Mouse (Mus musculus) CH12.LX (cell line): ENCODE measurements around the gene Phc1. TPM values are rescaled to one million over a fixed set of nuclear protein-coding genes. Genes with fewer than 3 reads are reported as not detected.

Experiments used
- DNase-seq: peaks from one replicate; pipeline ENCODE4 v3.0.0-alpha.2; 2013; ENCODE audit errors: extremely low read depth
- H3K27ac ChIP-seq: 2 replicates; pipeline ENCODE4 v1.5.1; 2012; ENCODE audit warnings: low read depth, mild to moderate bottlenecking, control low read depth, moderate library complexity; ENCODE audit not compliant: insufficient read depth
- H3K27me3 ChIP-seq: replicated peaks from 2 replicates; pipeline ENCODE3; 2012; ENCODE audit warnings: inconsistent platforms
- H3K36me3 ChIP-seq, 2 experiments: replicated peaks in 1 of 2; 2 replicates each; pipeline versions ENCODE3 to v1.6.1; 2012; ENCODE audit warnings: inconsistent platforms in 1 of 2, low read length in 1 of 2, mild to moderate bottlenecking in 1 of 2, mixed read lengths in 1 of 2, moderate library complexity in 1 of 2; ENCODE audit not compliant: control insufficient read depth in 1 of 2, insufficient read depth in 1 of 2
- H3K4me1 ChIP-seq, 2 experiments: 2 replicates each; pipeline ENCODE4 v1.6.1; 2012; ENCODE audit warnings: inconsistent platforms in 1 of 2, moderate library complexity in 1 of 2; ENCODE audit not compliant: insufficient read depth in 2 of 2, control insufficient read depth in 1 of 2
- H3K4me2 ChIP-seq: 2 replicates; pipeline ENCODE4 v1.6.1; 2012; ENCODE audit warnings: low read depth, mild to moderate bottlenecking, control low read depth; ENCODE audit not compliant: poor library complexity, insufficient read depth, severe bottlenecking
- H3K4me3 ChIP-seq, 3 experiments: fragments of 150-350 bp in 1 of 3; sonication (generic) in 1 of 3; replicated peaks in 1 of 3; 2 replicates each; pipeline versions ENCODE3 to v1.5.1; 2011 to 2012; ENCODE audit warnings: low read depth in 2 of 3, low read length in 2 of 3, mild to moderate bottlenecking in 2 of 3, moderate library complexity in 2 of 3, control low read depth in 1 of 3, improper control_type of control experiment in 1 of 3, inconsistent platforms in 1 of 3, mixed read lengths in 1 of 3; ENCODE audit not compliant: poor library complexity in 1 of 3
- H3K79me2 ChIP-seq: replicated peaks from 2 replicates; pipeline ENCODE4 v1.6.1; 2012; ENCODE audit warnings: mild to moderate bottlenecking, moderate library complexity; ENCODE audit not compliant: control insufficient read depth, poor library complexity, insufficient read depth, severe bottlenecking; ENCODE audit errors: extremely low read depth
- H3K9ac ChIP-seq: 2 replicates; pipeline ENCODE4 v1.6.1; 2012; ENCODE audit warnings: low read depth, mild to moderate bottlenecking, control low read depth, moderate library complexity; ENCODE audit not compliant: insufficient read depth
- H3K9me3 ChIP-seq: replicated peaks from 2 replicates; pipeline ENCODE3; 2012; ENCODE audit warnings: low read length, inconsistent platforms, mixed read lengths
- BHLHE40 ChIP-seq: IDR thresholded peaks from 2 replicates; pipeline ENCODE4 v1.6.1; 2011; ENCODE audit warnings: mild to moderate bottlenecking, low read depth, low read length, improper control_type of control experiment
- CHD1 ChIP-seq: IDR thresholded peaks from 2 replicates; pipeline ENCODE4 v1.6.1; 2012; ENCODE audit warnings: low read depth, low read length, improper control_type of control experiment, inconsistent platforms
- CHD2 ChIP-seq: IDR thresholded peaks from 2 replicates; pipeline ENCODE4 v1.6.1; 2011; ENCODE audit warnings: low read length, improper control_type of control experiment
- CTCF ChIP-seq, 2 experiments: IDR thresholded peaks in 1 of 2; conservative IDR thresholded peaks in 1 of 2; 2 replicates each; pipeline ENCODE4 v1.5.1; 2011 to 2012; ENCODE audit warnings: low read depth in 2 of 2, low read length in 2 of 2, improper control_type of control experiment in 1 of 2, inconsistent platforms in 1 of 2, mild to moderate bottlenecking in 1 of 2, moderate library complexity in 1 of 2
- E2F4 ChIP-seq: IDR thresholded peaks from 2 replicates; pipeline ENCODE4 v1.6.1; 2011; ENCODE audit warnings: low read depth, low read length, improper control_type of control experiment; ENCODE audit not compliant: insufficient replicate concordance
- ELF1 ChIP-seq: IDR thresholded peaks from 2 replicates; pipeline ENCODE4 v1.6.1; 2014; ENCODE audit warnings: low read depth, mild to moderate bottlenecking, inconsistent platforms, low read length, improper control_type of control experiment
- EP300 ChIP-seq: IDR thresholded peaks from 2 replicates; pipeline ENCODE4 v1.6.1; 2011; ENCODE audit warnings: low read length, improper control_type of control experiment
- ETS1 ChIP-seq: conservative IDR thresholded peaks from 2 replicates; pipeline ENCODE4 v1.6.1; 2012; ENCODE audit warnings: low read depth, mild to moderate bottlenecking, inconsistent platforms, low read length, improper control_type of control experiment, moderate library complexity
- GABPA ChIP-seq: IDR thresholded peaks from 2 replicates; pipeline ENCODE4 v1.6.1; 2012; ENCODE audit warnings: low read depth, low read length, improper control_type of control experiment, inconsistent platforms; ENCODE audit not compliant: insufficient replicate concordance
- HCFC1 ChIP-seq: IDR thresholded peaks from 2 replicates; pipeline ENCODE4 v1.6.1; 2012; ENCODE audit warnings: low read depth, mild to moderate bottlenecking, inconsistent platforms, low read length, improper control_type of control experiment
- IRF4 ChIP-seq: IDR thresholded peaks from 2 replicates; pipeline ENCODE4 v1.6.1; 2014; ENCODE audit warnings: low read depth, mild to moderate bottlenecking, inconsistent platforms, low read length, improper control_type of control experiment
- JUN ChIP-seq: IDR thresholded peaks from 2 replicates; pipeline ENCODE4 v1.6.1; 2011; ENCODE audit warnings: low read depth, mild to moderate bottlenecking, low read length, improper control_type of control experiment, moderate library complexity; ENCODE audit not compliant: insufficient read depth
- JUND ChIP-seq: conservative IDR thresholded peaks from 2 replicates; pipeline ENCODE4 v1.6.1; 2011; ENCODE audit warnings: low read depth, low read length, improper control_type of control experiment
- KAT2A ChIP-seq: IDR thresholded peaks from 2 replicates; pipeline ENCODE4 v1.6.1; 2012; ENCODE audit warnings: low read length, improper control_type of control experiment, inconsistent platforms; ENCODE audit not compliant: insufficient replicate concordance
- MAFK ChIP-seq: IDR thresholded peaks from 2 replicates; pipeline ENCODE4 v1.6.1; 2011; ENCODE audit warnings: low read length, improper control_type of control experiment; ENCODE audit not compliant: insufficient replicate concordance
- MAX ChIP-seq: IDR thresholded peaks from 2 replicates; pipeline ENCODE4 v1.6.1; 2011; ENCODE audit warnings: low read length, improper control_type of control experiment
- MAZ ChIP-seq: IDR thresholded peaks from 2 replicates; pipeline ENCODE4 v1.6.1; 2012; ENCODE audit warnings: low read depth, mild to moderate bottlenecking, inconsistent platforms, low read length, improper control_type of control experiment, moderate library complexity
- MEF2A ChIP-seq: IDR thresholded peaks from 2 replicates; pipeline ENCODE4 v1.6.1; 2014; ENCODE audit warnings: low read depth, mild to moderate bottlenecking, inconsistent platforms, low read length, improper control_type of control experiment, borderline replicate concordance
- MXI1 ChIP-seq: IDR thresholded peaks from 2 replicates; pipeline ENCODE4 v1.6.1; 2011; ENCODE audit warnings: mild to moderate bottlenecking, low read depth, low read length, improper control_type of control experiment
- MYC ChIP-seq: IDR thresholded peaks from 2 replicates; pipeline ENCODE4 v1.6.1; 2011; ENCODE audit warnings: low read depth, mild to moderate bottlenecking, improper control_type of control experiment, low read length
- NELFE ChIP-seq: IDR thresholded peaks from 2 replicates; pipeline ENCODE4 v1.6.1; 2011; ENCODE audit warnings: low read depth, low read length, improper control_type of control experiment
- NRF1 ChIP-seq: IDR thresholded peaks from 2 replicates; pipeline ENCODE4 v1.6.1; 2014; ENCODE audit warnings: low read depth, mild to moderate bottlenecking, inconsistent platforms, low read length, improper control_type of control experiment, moderate library complexity
- PAX5 ChIP-seq: IDR thresholded peaks from 2 replicates; pipeline ENCODE4 v1.6.1; 2012; ENCODE audit warnings: low read length, inconsistent platforms, mixed read lengths
- POLR2A ChIP-seq: IDR thresholded peaks from 2 replicates; pipeline ENCODE4 v1.6.1; 2011; ENCODE audit warnings: low read depth, mild to moderate bottlenecking, improper control_type of control experiment, low read length
- POLR2AphosphoS2 ChIP-seq: IDR thresholded peaks from 2 replicates; pipeline ENCODE4 v1.6.1; 2011; ENCODE audit warnings: low read depth, low read length, improper control_type of control experiment
- RAD21 ChIP-seq: IDR thresholded peaks from 2 replicates; pipeline ENCODE4 v1.6.1; 2011; ENCODE audit warnings: low read depth, mild to moderate bottlenecking, low read length, improper control_type of control experiment, moderate library complexity
- RCOR1 ChIP-seq: conservative IDR thresholded peaks from 2 replicates; pipeline ENCODE4 v1.6.1; 2012; ENCODE audit warnings: low read depth, mild to moderate bottlenecking, inconsistent platforms, low read length, improper control_type of control experiment
- SIN3A ChIP-seq: IDR thresholded peaks from 2 replicates; pipeline ENCODE4 v1.6.1; 2012; ENCODE audit warnings: low read length, improper control_type of control experiment, inconsistent platforms
- SMC3 ChIP-seq: IDR thresholded peaks from 2 replicates; pipeline ENCODE4 v1.6.1; 2011; ENCODE audit warnings: low read depth, low read length, improper control_type of control experiment
- TBP ChIP-seq: conservative IDR thresholded peaks from 2 replicates; pipeline ENCODE4 v1.6.1; 2011; ENCODE audit warnings: low read depth, low read length, improper control_type of control experiment
- TCF12 ChIP-seq: IDR thresholded peaks from 2 replicates; pipeline ENCODE4 v1.6.1; 2014; ENCODE audit warnings: low read depth, mild to moderate bottlenecking, inconsistent platforms, low read length, improper control_type of control experiment
- UBTF ChIP-seq: IDR thresholded peaks from 2 replicates; pipeline ENCODE4 v1.6.1; 2012; ENCODE audit warnings: low read depth, mild to moderate bottlenecking, inconsistent platforms, low read length, improper control_type of control experiment, moderate library complexity
- USF1 ChIP-seq: IDR thresholded peaks from 2 replicates; pipeline ENCODE4 v1.6.1; 2014; ENCODE audit warnings: low read depth, mild to moderate bottlenecking, inconsistent platforms, low read length, improper control_type of control experiment
- USF2 ChIP-seq: conservative IDR thresholded peaks from 2 replicates; pipeline ENCODE4 v1.6.1; 2011; ENCODE audit warnings: low read depth, low read length, improper control_type of control experiment
- ZC3H11A ChIP-seq: IDR thresholded peaks from 2 replicates; pipeline ENCODE4 v1.6.1; 2012; ENCODE audit warnings: low read depth, mild to moderate bottlenecking, inconsistent platforms, low read length, improper control_type of control experiment
- ZKSCAN1 ChIP-seq: IDR thresholded peaks from 2 replicates; pipeline ENCODE4 v1.6.1; 2012; ENCODE audit warnings: low read depth, inconsistent platforms, low read length, improper control_type of control experiment, borderline replicate concordance
- ZMIZ1 ChIP-seq: IDR thresholded peaks from 2 replicates; pipeline ENCODE4 v1.6.1; 2012; ENCODE audit warnings: low read depth, mild to moderate bottlenecking, inconsistent platforms, low read length, improper control_type of control experiment
- ZNF384 ChIP-seq: IDR thresholded peaks from 2 replicates; pipeline ENCODE4 v1.6.1; 2012; ENCODE audit warnings: low read depth, low read length, improper control_type of control experiment, inconsistent platforms
- dilution Hi-C: fragments of 300-500 bp; cut with MboI; formaldehyde crosslinking; loops from 2 replicates; pipeline ENCODE4 v1.14.3; 2020; ENCODE audit warnings: low sequenced_read_pairs; ENCODE audit not compliant: extremely low pct_unique_long_range_greater_than_20kb, extremely low pct_ligation_motif_present
- in situ Hi-C: fragments of 300-500 bp; cut with MboI; formaldehyde crosslinking; loops from 3 replicates; pipeline ENCODE4 v1.14.3; 2019; ENCODE audit warnings: low sequenced_read_pairs, low pct_ligation_motif_present, low pct_unique_long_range_greater_than_20kb, mixed read lengths
- polyA plus RNA-seq: library from polyadenylated mRNA; unstranded; fragments of >175 nt; gene quantifications from 2 replicates; pipeline ENCODE4 v1.2.1, GENCODE M21; 2012; ENCODE audit warnings: low read depth; ENCODE audit not compliant: insufficient read length
- total RNA-seq, 2 experiments: library from RNA; depleted of rRNA; stranded (reverse); fragments of 300-350 nt in 1 of 2; fragments of >200 nt in 1 of 2; gene quantifications; 2 replicates each; pipeline ENCODE4 v1.2.3; 2012 to 2014

Gene Phc1
- total RNA-seq (2012; rRNA removed) (4.1 and 6.5 TPM in 2 replicates), total RNA-seq (2014; rRNA removed) (2.1 and 2.9 TPM in 2 replicates), polyA plus RNA-seq (9.9 and 13.8 TPM in 2 replicates)

DNA sequence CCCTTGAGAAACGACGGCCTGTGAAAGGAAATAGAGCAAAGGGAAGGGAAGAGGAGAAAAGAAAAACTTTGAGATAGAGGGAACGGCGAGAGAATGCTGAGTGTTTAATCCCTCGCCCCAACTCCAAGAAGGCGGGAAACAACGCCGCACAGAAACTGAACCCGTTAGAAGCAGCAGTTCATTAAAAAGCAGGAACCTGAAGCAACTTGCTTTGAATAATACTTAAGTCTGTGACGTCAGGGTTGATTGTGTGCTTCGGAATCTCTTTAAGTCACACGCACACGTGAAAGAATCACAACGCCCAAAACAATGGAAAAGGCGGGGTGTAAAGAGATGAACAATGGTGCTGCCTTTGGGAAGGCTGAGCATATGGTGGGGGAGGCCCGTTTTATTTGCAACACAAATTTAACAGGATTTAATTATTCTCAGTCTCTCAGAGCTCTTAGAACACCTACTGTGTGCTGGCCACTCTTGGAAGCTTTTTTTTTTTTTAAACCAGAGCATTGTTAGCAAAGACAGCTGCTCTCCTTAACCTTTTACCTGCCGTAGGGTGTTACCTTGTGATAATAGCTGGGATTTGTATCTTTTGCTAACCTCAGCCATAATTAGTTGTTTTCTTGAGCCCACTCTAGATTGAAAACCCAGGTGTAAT, at the start of gene Phc1:
Phc1 (minus strand) TSS at position 213 of the 652 bp plus-strand sequence.
- dilution Hi-C loops: no loop called here
- Histone ChIP-seq H3K27me3 (peaks cover 17% of the 10 kb centered on the region), H3K4me3 (peak within 1 kb of the TSS; percentile 65 to 83 (median 65)), H3K4me2 (peak within 1 kb of the TSS; percentile 96), H3K4me1 (peaks cover 3 to 17% of the 10 kb centered on the region in 2 experiments; a peak in 2 of 4 replicates), H3K9ac (peak within 1 kb of the TSS; percentile 72), H3K27ac (no peak within 1 kb of the TSS; the same call in 1 of the 2 replicates), H3K36me3 (peaks cover 3 to 6% of the 10 kb centered on the region in 2 experiments)
- in situ Hi-C loops: no loop called here
- DNase-seq: peak; percentile 47
- TF ChIP-seq JUN (no peak), JUND (no peak), E2F4 (0 out of 2 replicates have a peak, but pooled peaks have one; percentile 58), RCOR1 (no peak), RAD21 (no peak), EP300 (no peak), GABPA (no peak), SIN3A (no peak), POLR2A (peak; percentile 7; the same call in 1 of the 2 replicates), KAT2A (no peak), ZNF384 (0 out of 2 replicates have a peak, but pooled peaks have one; percentile 38), MAFK (no peak), ELF1 (no peak), BHLHE40 (peak; percentile 84), NELFE (no peak), MXI1 (0 out of 2 replicates have a peak, but pooled peaks have one; percentile 8), USF1 (no peak), ZMIZ1 (no peak), IRF4 (no peak), ZC3H11A (no peak), MYC (no peak), UBTF (no peak), USF2 (no peak), SMC3 (no peak), CHD1 (no peak), PAX5 (no peak), NRF1 (no peak), CHD2 (no peak), TCF12 (no peak), MAX (peak; percentile 57; the same call in 1 of the 2 replicates), MEF2A (no peak), HCFC1 (no peak), ZKSCAN1 (peak; percentile 85), ETS1 (no peak; the same call in 1 of the 2 replicates), TBP (no peak), CTCF (conservative IDR thresholded peaks at IDR 0.05 in 1 of 2, IDR thresholded peaks at IDR 0.05 in 1 of 2; ENCODE audit: low read depth in 2 of 2, low read length in 2 of 2) (no peak), MAZ (no peak), POLR2AphosphoS2 (no peak)
- TF ChIP-seq, all 38 proteins: peak for 7
- Histone ChIP-seq H3K79me2 (no peaks in the 10 kb centered on the region), H3K9me3 (no peaks in the 10 kb centered on the region)
